ENCODE assay signal across 9 mouse cellular contexts in the genomic region with DNA sequence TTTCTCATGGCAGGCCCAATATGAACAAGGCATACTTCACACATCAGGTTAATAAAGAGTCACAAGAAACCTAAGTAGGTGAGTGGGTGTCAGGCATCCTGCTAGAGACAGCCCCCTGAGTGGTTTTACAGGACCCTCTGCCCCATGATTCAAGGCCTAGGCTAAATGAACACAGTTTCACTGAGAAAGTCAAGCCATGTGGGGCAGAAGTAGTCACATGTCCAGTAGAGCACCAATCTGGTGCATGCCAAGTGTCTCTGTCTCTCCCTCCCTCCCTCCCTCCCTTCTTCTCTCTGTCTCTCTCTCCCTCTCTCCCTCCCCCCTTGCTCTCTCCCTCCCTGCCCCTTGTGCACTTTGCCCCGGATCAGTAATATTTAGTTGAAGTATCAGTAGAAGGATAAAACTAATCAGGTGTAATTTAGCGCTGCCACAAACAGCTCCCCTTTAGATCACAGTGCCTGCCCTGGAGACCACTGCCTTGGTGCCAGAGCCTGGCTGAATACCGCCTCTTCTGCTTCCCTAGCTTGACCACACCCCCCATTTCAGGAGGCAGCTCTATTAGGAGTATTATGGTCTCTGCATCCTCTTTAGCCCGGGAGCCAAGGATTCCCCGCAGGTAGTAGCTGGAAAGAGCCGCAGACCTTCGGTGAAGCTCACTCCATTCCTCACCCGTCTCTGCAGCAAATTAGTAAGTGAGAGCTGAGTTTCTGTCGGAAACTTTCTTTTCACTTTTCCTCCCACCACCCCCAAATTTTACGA. TPM values are rescaled to one million over a fixed set of nuclear protein-coding genes. Genes with fewer than 3 reads are reported as not detected.
DNase-seq lines count a peak whose midpoint lies in the region; ATAC-seq lines count a peak whose summit lies in the region.
"Had no signal": no experiment of that assay in that cellular context is flagged by ENCODE, and none has a peak within 500 bp of the region (broad histone marks: within the 10 kb centered on the region; RNA-seq: fewer than 3 reads in every experiment).

A gene (plus strand): TSS at position 595 of the 759 bp plus-strand sequence.

- WGBS in forebrain, embryonic 12.5 days, result 2% methylated on average over 10 of the region's 10 CpGs
- 1% methylated on average over 10 of the region's 10 CpGs for WGBS in midbrain, embryonic 13.5 days

- no peak within 1 kb of the TSS for H3K9ac ChIP-seq in forebrain, embryonic 12.5 days
- H3K9ac ChIP-seq in midbrain, embryonic 13.5 days (replicated peaks), result no peak within 1 kb of the TSS
- H3K9ac ChIP-seq: liver, embryonic 14.5 days had no signal

- no peaks in the 10 kb centered on the region for H3K9me3 ChIP-seq in forebrain, embryonic 12.5 days
- no peaks in the 10 kb centered on the region for H3K9me3 ChIP-seq in midbrain, embryonic 13.5 days

- intact Hi-C loops in left cerebral cortex, postnatal 36 days (cut with DNase I), result no loop called here

- peak; percentile 23 for ATAC-seq in activated CD4-positive, CD25-positive, alpha-beta regulatory T cell, adult 4 months
- ATAC-seq in forebrain, embryonic 12.5 days (ENCODE audit: low FRiP score), result no peak
- ATAC-seq in hematopoietic stem cell, adult 5-6 weeks (replicated peaks in 1 of 2; ENCODE audit: insufficient read depth in 1 of 2, low FRiP score in 2 of 2, low TSS enrichment in 1 of 2, low read depth in 1 of 2, poor library complexity in 2 of 2, severe bottlenecking in 2 of 2), result peak; percentile 70 to 85
- ATAC-seq in midbrain, embryonic 13.5 days, result 0 out of 2 replicates have a peak, but pooled peaks have one; percentile 11

- H3K36me3 ChIP-seq in forebrain, embryonic 12.5 days (replicated peaks), result no peaks in the 10 kb centered on the region
- H3K36me3 ChIP-seq in midbrain, embryonic 13.5 days, result no peaks in the 10 kb centered on the region

- H3K4me3 ChIP-seq in forebrain, embryonic 12.5 days (replicated peaks), result no peak within 1 kb of the TSS
- 0 out of 2 replicates have a peak within 1 kb of the TSS, but pooled peaks have one; percentile 2 for H3K4me3 ChIP-seq in midbrain, embryonic 13.5 days (replicated peaks)

- H3K4me1 ChIP-seq in forebrain, embryonic 12.5 days, result peaks cover 5% of the 10 kb centered on the region; the same call in 1 of the 2 replicates
- H3K4me1 ChIP-seq in midbrain, embryonic 13.5 days (replicated peaks), result no peaks in the 10 kb centered on the region

- H3K27me3 ChIP-seq in forebrain, embryonic 12.5 days, result peaks cover 66% of the 10 kb centered on the region
- peaks cover 47% of the 10 kb centered on the region for H3K27me3 ChIP-seq in midbrain, embryonic 13.5 days

- H3K27ac ChIP-seq in forebrain, embryonic 12.5 days, result no peak within 1 kb of the TSS
- H3K27ac ChIP-seq in midbrain, embryonic 13.5 days, result no peak within 1 kb of the TSS
- H3K27ac ChIP-seq: liver, embryonic 14.5 days had no signal

- H3K4me2 ChIP-seq in forebrain, embryonic 12.5 days, result 0 out of 2 replicates have a peak within 1 kb of the TSS, but pooled peaks have one; percentile 26
- peak within 1 kb of the TSS; percentile 27; the same call in 1 of the 2 replicates for H3K4me2 ChIP-seq in midbrain, embryonic 13.5 days (replicated peaks)

- peak; percentile 23 to 45 for DNase-seq in cerebellum, postnatal 14 days
- DNase-seq in cerebellum, adult 9-10 months, result no peak
- no peak for DNase-seq in left cerebral cortex, postnatal 36 days (ENCODE audit: low spot score in 2 of 2)
- DNase-seq in right cerebral cortex, adult 2 months (ENCODE audit: low spot score in 2 of 2), result no peak

RNA-seq across cellular contexts. Expression of the gene that starts here (rescaled TPM):
- polyA plus RNA-seq in activated CD4-positive, CD25-positive, alpha-beta regulatory T cell, adult 4 months (2017; shearing (Covaris generic)), result 100 to 1,000 TPM; 724 to 833 TPM
- polyA plus RNA-seq in forebrain, embryonic 12.5 days (2016; fragmentation: Nextera tagmentation; extraction: Ambion mirVana), result 21.1 and 22.1 TPM in 2 replicates
- 25.9 and 36.7 TPM in 2 replicates for total RNA-seq in hematopoietic stem cell, adult 5-6 weeks (2017)
- 10 to 100 TPM; 11.5 to 11.6 TPM for total RNA-seq in left cerebral cortex, postnatal 36 days (2021)
- polyA plus RNA-seq in midbrain, embryonic 13.5 days (2015; fragmentation: Nextera tagmentation; extraction: Ambion mirVana), result 18.3 and 18.9 TPM in 2 replicates

Comparison
In these comparisons a context has a peak if more than half of its experiments do, and no peak if none do; other contexts are left out.
1. RNA of the gene that starts here (polyA plus RNA-seq): 724 to 833 TPM in activated CD4-positive, CD25-positive, alpha-beta regulatory T cell, adult 4 months; 21.1 to 22.1 TPM in forebrain, embryonic 12.5 days and 18.3 to 18.9 TPM in midbrain, embryonic 13.5 days; every median in the first group is over 10 times any median in the second.
2. DNase-seq: peak in cerebellum, postnatal 14 days (2 of 2); none in cerebellum, adult 9-10 months (single experiment), left cerebral cortex, postnatal 36 days (0 of 2) and right cerebral cortex, adult 2 months (0 of 2).